Mouse (Mus musculus): Measurements from ENCODE around the gene Olfr1507. TPM values are rescaled to one million over a fixed set of nuclear protein-coding genes. Genes with fewer than 3 reads are reported as not detected.

The Olfr1507 gene
- total and polyA plus RNA-seq, 3 experiments = not detected

DNA sequence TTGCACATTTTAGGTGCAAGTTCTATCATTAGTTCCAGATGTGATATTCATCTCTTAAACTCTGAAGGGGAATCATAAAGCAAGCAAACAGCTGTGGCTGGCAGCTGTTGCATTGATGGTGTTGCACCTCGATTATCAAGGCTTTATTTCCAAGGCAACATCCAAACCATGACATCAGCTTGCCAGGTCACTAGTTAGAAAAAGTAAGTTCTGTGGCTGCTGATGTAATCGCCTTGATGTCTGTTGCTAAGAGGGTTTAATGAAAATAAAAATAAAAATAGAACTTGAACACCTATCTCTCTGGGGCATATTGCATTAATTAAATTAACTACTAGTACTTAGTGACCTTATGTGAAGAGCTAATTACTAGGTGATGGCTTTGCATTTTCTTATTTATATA is 28.2 kb downstream of the Olfr1507 start, which contains the start of gene Olfr1508:
TSS of gene Olfr1508 (minus strand) at position 101 of the 400 bp plus-strand sequence.
- no peaks in the 10 kb centered on the region for H3K9me3 ChIP-seq (replicated peaks; ENCODE audit: low read length)
- in situ Hi-C loops (cut with MboI; ENCODE audit: low pct_ligation_motif_present, low pct_unique_long_range_greater_than_20kb, low sequenced_read_pairs) (no loop called here), dilution Hi-C loops (cut with MboI; ENCODE audit: extremely low pct_ligation_motif_present, extremely low pct_unique_long_range_greater_than_20kb, low sequenced_read_pairs) (no loop called here)
- no peak within 1 kb of the TSS for H3K4me3 ChIP-seq (replicated peaks in 1 of 3; ENCODE audit: low read depth in 2 of 3, low read length in 2 of 3, poor library complexity in 1 of 3)
- no peaks in the 10 kb centered on the region for H3K27me3 ChIP-seq (replicated peaks)
- no peak within 1 kb of the TSS for H3K9ac ChIP-seq (ENCODE audit: insufficient read depth, low read depth)
- no peaks in the 10 kb centered on the region for H3K4me1 ChIP-seq (ENCODE audit: control insufficient read depth in 1 of 2, insufficient read depth in 2 of 2)
- H3K79me2 ChIP-seq (replicated peaks; ENCODE audit: control insufficient read depth, extremely low read depth, insufficient read depth, poor library complexity, severe bottlenecking) = no peaks in the 10 kb centered on the region
- DNase-seq (ENCODE audit: extremely low read depth) = no peak
- TF ChIP-seq ZKSCAN1 (IDR thresholded peaks at IDR 0.05; ENCODE audit: borderline replicate concordance, low read depth, low read length) (no peak), RCOR1 (conservative IDR thresholded peaks at IDR 0.05; ENCODE audit: low read depth, low read length) (no peak), MXI1 (IDR thresholded peaks at IDR 0.05; ENCODE audit: low read depth, low read length) (no peak)
- H3K36me3 ChIP-seq (replicated peaks in 1 of 2; ENCODE audit: control insufficient read depth in 1 of 2, insufficient read depth in 1 of 2, low read length in 1 of 2) = no peaks in the 10 kb centered on the region
- no peak within 1 kb of the TSS for H3K27ac ChIP-seq (ENCODE audit: insufficient read depth, low read depth)
- H3K4me2 ChIP-seq (ENCODE audit: insufficient read depth, low read depth, poor library complexity, severe bottlenecking) = no peak within 1 kb of the TSS

DNA sequence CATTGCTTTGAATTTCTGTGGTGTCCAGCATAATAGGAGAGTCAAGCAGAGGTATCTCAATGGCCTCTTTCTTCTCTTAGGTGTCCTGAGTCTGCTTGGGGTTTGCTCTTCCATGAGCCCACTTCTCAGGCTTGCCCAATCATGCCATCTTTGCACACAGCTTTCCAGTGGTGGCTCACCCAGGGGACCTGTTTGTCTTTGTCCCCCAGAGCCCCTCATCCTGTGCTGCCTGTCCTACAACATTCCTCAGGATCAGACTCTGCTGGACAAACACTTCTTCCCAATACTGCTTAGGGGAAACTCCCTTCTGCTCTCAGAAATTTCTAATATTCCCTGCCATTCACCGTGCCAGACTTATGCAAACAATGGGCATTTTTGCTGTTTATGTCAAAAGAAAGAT is 29.8 kb downstream of the Olfr1507 start:
- in situ Hi-C loops (cut with MboI; ENCODE audit: low pct_ligation_motif_present, low pct_unique_long_range_greater_than_20kb, low sequenced_read_pairs) = no loop called here
- no peak overlapping the region for H3K9ac ChIP-seq (ENCODE audit: insufficient read depth, low read depth)
- H3K27me3 ChIP-seq (replicated peaks) = no peaks in the 10 kb centered on the region
- dilution Hi-C loops (cut with MboI; ENCODE audit: extremely low pct_ligation_motif_present, extremely low pct_unique_long_range_greater_than_20kb, low sequenced_read_pairs) = no loop called here
- H3K4me1 ChIP-seq (ENCODE audit: control insufficient read depth in 1 of 2, insufficient read depth in 2 of 2) = no peaks in the 10 kb centered on the region
- H3K79me2 ChIP-seq (replicated peaks; ENCODE audit: control insufficient read depth, extremely low read depth, insufficient read depth, poor library complexity, severe bottlenecking) = no peaks in the 10 kb centered on the region
- TF ChIP-seq MXI1 (IDR thresholded peaks at IDR 0.05; ENCODE audit: low read depth, low read length) (no peak), MAX (IDR thresholded peaks at IDR 0.05; ENCODE audit: low read length) (no peak), JUND (conservative IDR thresholded peaks at IDR 0.05; ENCODE audit: low read depth, low read length) (no peak), JUN (IDR thresholded peaks at IDR 0.05; ENCODE audit: insufficient read depth, low read depth, low read length) (no peak), PAX5 (IDR thresholded peaks at IDR 0.05; ENCODE audit: low read length) (no peak), TCF12 (IDR thresholded peaks at IDR 0.05; ENCODE audit: low read depth, low read length) (no peak), CTCF (conservative IDR thresholded peaks at IDR 0.05 in 1 of 2, IDR thresholded peaks at IDR 0.05 in 1 of 2; ENCODE audit: low read depth in 2 of 2, low read length in 2 of 2) (no peak), ZNF384 (IDR thresholded peaks at IDR 0.05; ENCODE audit: low read depth, low read length) (no peak), RCOR1 (conservative IDR thresholded peaks at IDR 0.05; ENCODE audit: low read depth, low read length) (no peak)
- H3K4me3 ChIP-seq (replicated peaks in 1 of 3; ENCODE audit: low read depth in 2 of 3, low read length in 2 of 3, poor library complexity in 1 of 3) = no peak overlapping the region
- no peaks in the 10 kb centered on the region for H3K36me3 ChIP-seq (replicated peaks in 1 of 2; ENCODE audit: control insufficient read depth in 1 of 2, insufficient read depth in 1 of 2, low read length in 1 of 2)
- DNase-seq (ENCODE audit: extremely low read depth) = no peak
- no peak overlapping the region for H3K4me2 ChIP-seq (ENCODE audit: insufficient read depth, low read depth, poor library complexity, severe bottlenecking)
- H3K9me3 ChIP-seq (replicated peaks; ENCODE audit: low read length) = no peaks in the 10 kb centered on the region
- H3K27ac ChIP-seq (ENCODE audit: insufficient read depth, low read depth) = no peak overlapping the region

DNA sequence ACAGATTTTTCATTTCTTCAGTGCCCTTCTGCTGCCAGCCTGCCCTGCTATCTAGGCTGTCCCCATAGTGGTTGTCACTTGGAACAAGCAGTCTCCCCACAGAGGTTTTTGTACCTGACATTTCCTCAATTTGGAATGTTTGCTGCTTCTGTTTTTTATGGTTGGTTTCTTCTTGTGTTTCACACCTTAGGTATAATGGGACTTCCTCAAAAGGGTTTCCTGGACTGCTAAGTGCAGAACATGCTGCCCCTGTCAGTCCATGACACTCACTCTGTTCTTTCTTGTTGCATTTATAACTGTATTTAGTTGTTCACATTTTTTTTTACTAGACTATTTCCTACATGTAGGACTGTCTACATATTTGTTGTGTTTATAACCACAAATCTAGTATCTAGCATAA is 33.6 kb downstream of the Olfr1507 start:
- DNase-seq (ENCODE audit: extremely low read depth) = no peak
- in situ Hi-C loops (cut with MboI; ENCODE audit: low pct_ligation_motif_present, low pct_unique_long_range_greater_than_20kb, low sequenced_read_pairs) = no loop called here
- dilution Hi-C loops (cut with MboI; ENCODE audit: extremely low pct_ligation_motif_present, extremely low pct_unique_long_range_greater_than_20kb, low sequenced_read_pairs) = no loop called here
- Histone ChIP-seq H3K4me1 (ENCODE audit: control insufficient read depth in 1 of 2, insufficient read depth in 2 of 2) (no peaks in the 10 kb centered on the region), H3K79me2 (replicated peaks; ENCODE audit: control insufficient read depth, extremely low read depth, insufficient read depth, poor library complexity, severe bottlenecking) (no peaks in the 10 kb centered on the region), H3K4me2 (ENCODE audit: insufficient read depth, low read depth, poor library complexity, severe bottlenecking) (no peak overlapping the region), H3K27ac (ENCODE audit: insufficient read depth, low read depth) (no peak overlapping the region), H3K9ac (ENCODE audit: insufficient read depth, low read depth) (no peak overlapping the region), H3K36me3 (replicated peaks in 1 of 2; ENCODE audit: control insufficient read depth in 1 of 2, insufficient read depth in 1 of 2, low read length in 1 of 2) (no peaks in the 10 kb centered on the region), H3K9me3 (replicated peaks; ENCODE audit: low read length) (no peaks in the 10 kb centered on the region), H3K27me3 (replicated peaks) (no peaks in the 10 kb centered on the region), H3K4me3 (replicated peaks in 1 of 3; ENCODE audit: low read depth in 2 of 3, low read length in 2 of 3, poor library complexity in 1 of 3) (no peak overlapping the region)
- TF ChIP-seq POLR2AphosphoS2 (IDR thresholded peaks at IDR 0.05; ENCODE audit: low read depth, low read length) (no peak), TBP (conservative IDR thresholded peaks at IDR 0.05; ENCODE audit: low read depth, low read length) (no peak), MAZ (IDR thresholded peaks at IDR 0.05; ENCODE audit: low read depth, low read length) (no peak), BHLHE40 (IDR thresholded peaks at IDR 0.05; ENCODE audit: low read depth, low read length) (no peak), GABPA (IDR thresholded peaks at IDR 0.05; ENCODE audit: insufficient replicate concordance, low read depth, low read length) (no peak), ETS1 (conservative IDR thresholded peaks at IDR 0.05; ENCODE audit: low read depth, low read length) (no peak), EP300 (IDR thresholded peaks at IDR 0.05; ENCODE audit: low read length) (no peak), ELF1 (IDR thresholded peaks at IDR 0.05; ENCODE audit: low read depth, low read length) (no peak), SMC3 (IDR thresholded peaks at IDR 0.05; ENCODE audit: low read depth, low read length) (no peak), NRF1 (IDR thresholded peaks at IDR 0.05; ENCODE audit: low read depth, low read length) (no peak), CTCF (conservative IDR thresholded peaks at IDR 0.05 in 1 of 2, IDR thresholded peaks at IDR 0.05 in 1 of 2; ENCODE audit: low read depth in 2 of 2, low read length in 2 of 2) (no peak), MYC (IDR thresholded peaks at IDR 0.05; ENCODE audit: low read depth, low read length) (no peak), ZC3H11A (IDR thresholded peaks at IDR 0.05; ENCODE audit: low read depth, low read length) (no peak), MEF2A (IDR thresholded peaks at IDR 0.05; ENCODE audit: borderline replicate concordance, low read depth, low read length) (no peak)

All from CH12.LX (cell line).